Mouse (Mus musculus): ENCODE measurements around the gene Cyp17a1.

Cyp17a1 gene

GRCm38 (mm10) chr19:46669802-46670201, 3.2 kb downstream of the Cyp17a1 start:
- DNase-seq, result no peak

- DNase-seq, result no peak
Measured at GRCm38 (mm10) chr19:46668263-46668662, 4.7 kb downstream of the Cyp17a1 start.

- DNase-seq, result no peak
Measured at GRCm38 (mm10) chr19:46667300-46667699, 5.7 kb downstream of the Cyp17a1 start.

- DNase-seq, result no peak
Measured at GRCm38 (mm10) chr19:46665474-46665873, 7.5 kb downstream of the Cyp17a1 start.

GRCm38 (mm10) chr19:46662784-46663183, 10.2 kb downstream of the Cyp17a1 start:
- no peak for DNase-seq

- DNase-seq, result no peak
Measured at GRCm38 (mm10) chr19:46662214-46662613, 10.8 kb downstream of the Cyp17a1 start.

GRCm38 (mm10) chr19:46661511-46661910, 11.5 kb downstream of the Cyp17a1 start:
- no peak for DNase-seq

- no peak for DNase-seq
Measured at GRCm38 (mm10) chr19:46658851-46659250, 14.1 kb downstream of the Cyp17a1 start.

- no peak for DNase-seq
Measured at GRCm38 (mm10) chr19:46658348-46658747, 14.6 kb downstream of the Cyp17a1 start.

- peak; percentile 35 for DNase-seq
Measured at GRCm38 (mm10) chr19:46657339-46658020, 15.5 kb downstream of the Cyp17a1 start.

- DNase-seq, result no peak
Measured at GRCm38 (mm10) chr19:46656151-46656840, 16.7 kb downstream of the Cyp17a1 start.

- DNase-seq, result no peak
Measured at GRCm38 (mm10) chr19:46655626-46656025, 17.3 kb downstream of the Cyp17a1 start.

GRCm38 (mm10) chr19:46653616-46654235, 19.2 kb downstream of the Cyp17a1 start:
- DNase-seq, result no peak

GRCm38 (mm10) chr19:46653188-46653587, 19.8 kb downstream of the Cyp17a1 start:
- no peak for DNase-seq

GRCm38 (mm10) chr19:46648565-46648964, 24.4 kb downstream of the Cyp17a1 start:
- DNase-seq, result no peak

- DNase-seq, result no peak
Measured at GRCm38 (mm10) chr19:46647850-46648249, 25.1 kb downstream of the Cyp17a1 start.

GRCm38 (mm10) chr19:46647254-46647653, 25.7 kb downstream of the Cyp17a1 start:
- no peak for DNase-seq

GRCm38 (mm10) chr19:46646041-46646481, 26.9 kb downstream of the Cyp17a1 start:
- DNase-seq, result no peak

- DNase-seq, result no peak
Measured at GRCm38 (mm10) chr19:46644793-46645602, 28.0 kb downstream of the Cyp17a1 start.

- no peak for DNase-seq
Measured at GRCm38 (mm10) chr19:46644343-46644792, 28.6 kb downstream of the Cyp17a1 start.

GRCm38 (mm10) chr19:46643236-46643635, 29.7 kb downstream of the Cyp17a1 start:
- DNase-seq, result no peak

- DNase-seq, result no peak
Measured at GRCm38 (mm10) chr19:46642136-46642753, 30.7 kb downstream of the Cyp17a1 start.
